Mouse (Mus musculus) heart, adult 2 months (tissue): Measurements from ENCODE around the gene Tenm4. TPM values are rescaled to one million over a fixed set of nuclear protein-coding genes. Genes with fewer than 3 reads are reported as not detected.

Experiments used
- DNase-seq, 2 experiments: peaks; one replicate each; pipeline ENCODE4 v3.0.0; 2021
- H3K27ac ChIP-seq: fragments of 200-600 bp; 2 replicates; pipeline ENCODE4 v1.8.1; 2022
- H3K27me3 ChIP-seq: fragments of 200-500 bp; 2 replicates; pipeline ENCODE4 v1.6.1; 2012; ENCODE audit warnings: mild to moderate bottlenecking, low read length, inconsistent platforms, mixed read lengths; ENCODE audit not compliant: control insufficient read depth, insufficient read depth
- H3K36me3 ChIP-seq: fragments of 200-500 bp; 2 replicates; pipeline ENCODE4 v1.6.1; 2012; ENCODE audit warnings: low read length, inconsistent platforms; ENCODE audit not compliant: control insufficient read depth, insufficient read depth
- H3K4me1 ChIP-seq: fragments of 200-500 bp; 2 replicates; pipeline ENCODE4 v1.6.1; 2011; ENCODE audit warnings: low read length; ENCODE audit not compliant: control insufficient read depth, insufficient read depth
- H3K4me3 ChIP-seq: fragments of 200-600 bp; 2 replicates; pipeline ENCODE4 v1.8.1; 2022
- H3K79me2 ChIP-seq: fragments of 200-500 bp; replicated peaks from 2 replicates; pipeline ENCODE4 v1.6.1; 2012; ENCODE audit warnings: mild to moderate bottlenecking, inconsistent platforms, low read length, moderate library complexity, mixed read lengths; ENCODE audit not compliant: control insufficient read depth, insufficient read depth
- H3K9ac ChIP-seq: fragments of 200-500 bp; 2 replicates; pipeline ENCODE4 v1.6.1; 2012; ENCODE audit warnings: low read depth, mild to moderate bottlenecking, control low read depth, inconsistent platforms, low read length, mixed read lengths
- CTCF ChIP-seq: fragments of 200-600 bp; IDR thresholded peaks from 2 replicates; pipeline ENCODE4 v1.8.1; 2022; ENCODE audit warnings: antibody characterized with exemption, mild to moderate bottlenecking, moderate library complexity
- EP300 ChIP-seq: fragments of 200-500 bp; IDR thresholded peaks from 2 replicates; pipeline ENCODE4 v1.6.1; 2011; ENCODE audit warnings: low read depth, low read length, control low read depth; ENCODE audit not compliant: insufficient read depth
- POLR2A ChIP-seq: fragments of 200-500 bp; IDR thresholded peaks from 2 replicates; pipeline ENCODE4 v1.6.1; 2011; ENCODE audit warnings: mild to moderate bottlenecking, low read depth, low read length, control low read depth; ENCODE audit not compliant: insufficient read depth
- WGBS: fragments of 180-500 bp; shearing (Covaris S2); methylation state at CpG from one replicate; pipeline ENCODE4 v1.1.7; 2018; 5-methylcytosine and 5-hydroxymethylcytosine counted together
- intact Hi-C: fragments of 180-260 bp; cut with DNase I; formaldehyde crosslinking; loops from one replicate; pipeline ENCODE4 v1.15.1; 2025
- polyA plus RNA-seq: library from polyadenylated mRNA; depleted of rRNA; stranded (reverse); fragments of >200 nt; gene quantifications from 2 replicates; pipeline ENCODE4 v1.2.3, GENCODE M21; 2012
- total RNA-seq, 2 experiments: library from RNA; stranded (reverse); gene quantifications; 2 replicates each; pipeline ENCODE4 v1.2.3; 2021

The Tenm4 gene
- total and polyA plus RNA-seq, 3 experiments, result 0.34 to 1.3 (median 0.74) TPM

DNA sequence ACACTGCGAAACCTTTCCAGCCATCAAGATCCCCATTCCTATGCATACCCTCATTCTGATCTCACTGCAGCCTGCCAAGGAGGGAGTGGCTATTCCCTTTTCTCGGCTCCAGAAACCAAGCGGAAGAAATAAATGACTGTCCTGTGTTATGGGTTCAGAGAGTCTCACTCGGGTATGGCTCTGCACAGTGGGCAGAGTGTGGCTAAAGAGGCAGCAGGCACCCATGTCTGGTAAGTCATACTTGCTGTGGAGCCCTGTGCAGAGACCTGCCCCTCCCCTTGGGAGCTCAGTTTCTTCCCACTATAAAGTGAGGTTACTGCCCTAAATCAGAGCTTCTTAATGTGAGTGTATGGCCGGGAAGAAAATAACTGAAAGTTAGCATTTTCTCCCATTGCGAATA lies 171.9 kb downstream of the Tenm4 start:
- intact Hi-C loops, result no loop called here
- H3K4me1 ChIP-seq, result no peaks in the 10 kb centered on the region
- H3K27me3 ChIP-seq, result no peaks in the 10 kb centered on the region
- H3K4me3 ChIP-seq, result no peak overlapping the region
- TF ChIP-seq EP300 (no peak), POLR2A (no peak), CTCF (no peak)
- no peaks in the 10 kb centered on the region for H3K79me2 ChIP-seq
- no peak for DNase-seq
- 81% methylated on average over 6 of the region's 6 CpGs for WGBS
- H3K9ac ChIP-seq, result no peak overlapping the region
- H3K36me3 ChIP-seq, result no peaks in the 10 kb centered on the region
- no peak overlapping the region for H3K27ac ChIP-seq

DNA sequence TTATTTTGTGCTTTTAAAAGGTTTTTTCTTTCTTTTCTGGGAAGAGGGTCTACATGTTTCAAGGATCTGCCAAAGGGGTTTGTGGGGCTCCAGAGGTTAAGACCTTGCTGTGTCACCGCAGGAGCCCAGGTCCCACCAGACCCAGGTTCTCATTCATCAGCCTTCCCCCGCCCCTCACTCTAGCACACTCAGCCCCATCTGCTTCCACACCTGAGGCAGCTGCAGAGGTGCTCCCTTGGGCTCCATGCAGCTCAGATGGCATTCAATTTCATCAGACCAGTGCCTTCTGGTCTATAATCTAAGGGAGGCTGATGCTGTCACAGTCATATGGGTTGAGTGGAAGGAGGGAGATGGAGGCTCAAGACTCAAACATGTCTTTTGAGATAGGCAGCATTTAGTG lies 172.6 kb downstream of the Tenm4 start:
- TF ChIP-seq CTCF, result no peak
- no peak for TF ChIP-seq POLR2A
- TF ChIP-seq EP300, result no peak
- no peak for DNase-seq
- Histone ChIP-seq H3K4me1 (no peaks in the 10 kb centered on the region), H3K9ac (no peak overlapping the region), H3K79me2 (no peaks in the 10 kb centered on the region), H3K36me3 (no peaks in the 10 kb centered on the region), H3K27ac (no peak overlapping the region), H3K4me3 (no peak overlapping the region), H3K27me3 (no peaks in the 10 kb centered on the region)
- intact Hi-C loops, result no loop called here
- WGBS, result 90% methylated on average over 2 of the region's 2 CpGs

DNA sequence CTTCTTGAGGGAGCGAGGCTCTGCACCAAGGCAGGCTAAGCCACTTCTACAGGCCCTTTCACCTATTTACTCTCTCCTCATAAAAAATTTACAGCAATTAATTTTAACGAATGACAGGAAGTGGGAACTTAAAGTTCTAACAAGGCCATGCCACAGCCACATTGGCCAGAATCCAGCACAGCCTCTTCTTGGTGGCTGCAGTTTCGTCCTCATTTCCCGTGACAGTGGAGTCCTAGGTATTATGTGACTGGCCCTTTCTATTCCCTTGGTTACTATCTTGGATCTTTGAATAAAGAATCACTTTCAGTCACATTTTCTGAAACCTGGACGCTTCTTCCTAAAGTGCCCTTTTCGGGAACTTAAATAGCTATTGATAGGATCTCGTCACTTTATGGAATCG lies 181.6 kb downstream of the Tenm4 start:
- Histone ChIP-seq H3K4me3 (no peak overlapping the region), H3K4me1 (no peaks in the 10 kb centered on the region), H3K27ac (no peak overlapping the region), H3K36me3 (no peaks in the 10 kb centered on the region), H3K9ac (no peak overlapping the region), H3K27me3 (no peaks in the 10 kb centered on the region), H3K79me2 (no peaks in the 10 kb centered on the region)
- intact Hi-C loops, result no loop called here
- 75% methylated on average over 8 of the region's 8 CpGs for WGBS
- TF ChIP-seq EP300 (no peak), CTCF (no peak), POLR2A (no peak)
- no peak for DNase-seq

DNA sequence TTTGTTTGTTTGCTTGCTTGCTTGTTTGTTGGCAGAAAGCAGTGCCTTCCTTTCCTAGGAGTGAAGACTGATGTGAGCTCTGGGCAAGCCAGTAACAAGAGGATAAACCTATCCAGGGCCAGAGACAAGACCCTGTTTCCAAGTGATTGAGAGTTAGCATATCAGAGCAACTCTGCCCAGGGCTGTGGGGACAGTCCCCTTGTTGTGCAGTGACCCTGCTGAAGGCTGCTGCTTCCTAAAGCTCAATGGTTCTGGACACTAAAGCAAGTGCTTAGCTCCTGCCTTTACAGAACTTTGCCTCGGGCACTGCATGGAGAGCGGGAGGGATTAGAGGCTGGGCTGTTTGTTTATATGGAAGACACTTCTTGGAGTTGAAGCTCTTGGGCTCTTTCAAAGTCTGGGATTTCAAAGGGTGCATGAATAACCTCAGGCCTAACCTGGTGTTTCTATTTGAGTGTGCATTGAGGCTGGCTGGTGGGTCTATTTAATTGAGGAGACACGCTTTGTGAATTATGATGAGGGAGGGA lies 185.3 kb downstream of the Tenm4 start:
- intact Hi-C loops, result no loop called here
- Histone ChIP-seq H3K4me1 (no peaks in the 10 kb centered on the region), H3K79me2 (no peaks in the 10 kb centered on the region), H3K27ac (no peak overlapping the region), H3K27me3 (no peaks in the 10 kb centered on the region), H3K9ac (no peak overlapping the region), H3K4me3 (no peak overlapping the region), H3K36me3 (no peaks in the 10 kb centered on the region)
- TF ChIP-seq CTCF (no peak), EP300 (no peak), POLR2A (no peak)
- 84% methylated on average over 3 of the region's 3 CpGs for WGBS
- no peak for DNase-seq

DNA sequence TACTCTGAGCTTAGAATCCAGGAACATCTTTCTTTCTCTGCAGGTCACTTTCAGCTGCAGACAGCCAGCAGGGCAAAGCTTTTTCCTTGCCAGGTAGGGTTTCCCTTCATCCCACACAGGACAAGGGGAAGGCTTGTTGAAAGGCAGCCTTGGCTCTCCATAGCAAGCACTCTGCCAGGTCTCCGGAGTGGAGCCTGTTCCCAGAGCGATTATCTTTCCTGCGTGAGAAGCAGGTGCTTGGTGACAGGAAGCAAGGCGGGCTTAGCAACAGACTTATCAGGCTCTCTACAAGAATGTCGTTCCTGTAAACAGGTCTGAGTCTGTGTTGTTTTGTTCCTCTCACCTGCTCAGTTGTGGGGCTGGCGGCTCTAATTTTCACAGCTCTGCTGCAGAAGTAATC lies 186.5 kb downstream of the Tenm4 start:
- no peaks in the 10 kb centered on the region for H3K4me1 ChIP-seq
- intact Hi-C loops, result no loop called here
- TF ChIP-seq POLR2A (no peak), EP300 (no peak), CTCF (no peak)
- WGBS, result 5% methylated on average over 6 of the region's 6 CpGs
- no peaks in the 10 kb centered on the region for H3K79me2 ChIP-seq
- peak; percentile 27 to 49 for DNase-seq
- H3K9ac ChIP-seq, result no peak overlapping the region
- no peaks in the 10 kb centered on the region for H3K27me3 ChIP-seq
- H3K4me3 ChIP-seq, result no peak overlapping the region
- H3K36me3 ChIP-seq, result no peaks in the 10 kb centered on the region
- no peak overlapping the region for H3K27ac ChIP-seq

DNA sequence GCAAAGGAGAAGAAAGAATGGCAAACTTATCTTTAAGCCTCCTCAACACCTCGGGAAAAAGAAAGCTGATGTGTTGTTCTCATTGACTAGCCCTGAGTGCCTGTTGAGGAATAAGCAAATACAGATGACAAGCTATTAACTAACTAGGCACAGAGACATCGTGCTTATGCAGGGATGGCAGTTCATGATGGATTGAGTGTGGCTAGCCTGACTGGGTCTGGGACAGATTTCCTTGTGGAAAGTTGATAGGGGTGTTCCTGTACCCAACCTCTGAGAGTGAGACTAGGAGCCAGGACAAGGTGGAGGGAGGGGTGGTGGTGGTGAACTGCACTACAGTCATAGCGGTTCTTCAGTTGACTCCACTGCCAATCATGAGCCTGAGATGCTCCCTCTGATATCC lies 192.3 kb downstream of the Tenm4 start:
- H3K27ac ChIP-seq, result no peak overlapping the region
- DNase-seq, result no peak
- H3K27me3 ChIP-seq, result no peaks in the 10 kb centered on the region
- no peaks in the 10 kb centered on the region for H3K4me1 ChIP-seq
- no peaks in the 10 kb centered on the region for H3K36me3 ChIP-seq
- no peak overlapping the region for H3K9ac ChIP-seq
- WGBS, result 52% methylated on average over 3 of the region's 3 CpGs
- H3K4me3 ChIP-seq, result no peak overlapping the region
- TF ChIP-seq POLR2A (no peak), EP300 (no peak), CTCF (no peak)
- intact Hi-C loops, result no loop called here
- H3K79me2 ChIP-seq, result no peaks in the 10 kb centered on the region
